Comparison of ENCODE assay signal across 18 mouse cellular contexts in the genomic region with DNA sequence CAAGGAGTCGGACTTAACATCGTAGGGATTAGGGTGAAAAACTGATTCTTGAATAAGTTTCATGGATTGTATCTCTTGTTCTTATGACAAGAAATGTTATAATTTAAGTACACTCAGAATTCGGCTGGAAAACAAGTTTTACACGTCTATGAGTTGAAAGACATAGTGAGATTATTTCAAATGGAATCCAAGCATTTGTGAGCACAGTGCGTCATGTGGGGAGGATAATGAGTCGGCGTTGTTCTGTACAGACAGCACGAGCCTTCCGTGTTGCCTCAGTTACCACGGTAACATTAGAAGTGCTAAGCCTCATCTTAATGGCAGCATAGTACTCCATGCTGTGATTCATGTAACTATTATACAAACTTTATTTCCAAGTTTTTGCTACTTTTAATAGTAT.
"Had no signal": no experiment of that assay in that cellular context is flagged by ENCODE, and none has a peak within 500 bp of the region (broad histone marks: within the 10 kb centered on the region; RNA-seq: fewer than 3 reads in every experiment).

No protein-coding gene starts in this region.

- H3K27ac ChIP-seq: lung, embryonic 15.5 days; macrophage; midbrain, embryonic 13.5 days; midbrain, embryonic 15.5 days; neural tube, embryonic 12.5 days had no signal

- H3K9me3 ChIP-seq: lung, embryonic 15.5 days; megakaryocyte, embryonic 14.5 days; midbrain, embryonic 13.5 days; midbrain, embryonic 15.5 days had no signal

- H3K9ac ChIP-seq: liver, postnatal 0 days; lung, embryonic 15.5 days; midbrain, embryonic 13.5 days; midbrain, embryonic 15.5 days; neural tube, embryonic 12.5 days had no signal

- H3K4me3 ChIP-seq: lung, embryonic 15.5 days; megakaryocyte, embryonic 14.5 days; midbrain, embryonic 13.5 days; midbrain, embryonic 15.5 days; neural tube, embryonic 12.5 days had no signal

- H3K27me3 ChIP-seq: lung, embryonic 15.5 days; megakaryocyte, embryonic 14.5 days; midbrain, embryonic 13.5 days; midbrain, embryonic 15.5 days; neural tube, embryonic 12.5 days had no signal

- H3K4me1 ChIP-seq: megakaryocyte, embryonic 14.5 days; midbrain, embryonic 13.5 days; midbrain, embryonic 15.5 days had no signal

- H3K4me2 ChIP-seq: lung, embryonic 15.5 days; midbrain, embryonic 11.5 days; midbrain, embryonic 13.5 days; midbrain, embryonic 15.5 days had no signal

- DNase-seq: liver, postnatal 0 days; lung, adult 2 months; lung, postnatal 14 days; lung, postnatal 36 days; right cerebral cortex, postnatal 25 days; right cerebral cortex, postnatal 4 days; spleen, adult 18-20 months; thymus, adult 18-20 months; thymus, postnatal 14 days; thymus, postnatal 36 days had no signal

- ATAC-seq: liver, postnatal 0 days; lung, postnatal 0 days; midbrain, embryonic 15.5 days had no signal

- H3K36me3 ChIP-seq: lung, embryonic 15.5 days; midbrain, embryonic 13.5 days; midbrain, embryonic 15.5 days; neural tube, embryonic 12.5 days had no signal
